Mouse (Mus musculus): Measurements from ENCODE around the gene Dip2b.

DNA sequence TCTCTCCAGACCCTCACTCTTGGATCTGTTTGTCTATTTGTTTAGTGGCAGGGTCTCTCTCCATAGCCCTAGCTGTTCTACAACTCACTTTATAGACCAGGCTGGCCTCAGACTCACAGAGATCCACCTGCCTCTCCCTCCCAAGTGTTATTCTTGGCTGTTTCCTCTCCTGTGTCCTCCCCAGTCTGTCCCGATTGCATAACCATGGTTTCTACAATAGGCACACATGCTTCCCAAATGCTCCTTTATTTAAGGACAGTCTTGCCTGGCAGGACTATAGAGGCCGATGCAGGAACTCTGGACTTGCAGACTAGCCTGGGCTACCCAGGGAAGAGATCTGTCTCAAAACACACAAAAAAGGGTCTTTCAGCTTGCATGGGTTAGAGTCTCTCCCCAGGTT, 174.9 kb downstream of the Dip2b start:
- TF ChIP-seq CTCF (IDR thresholded peaks at IDR 0.05; ENCODE audit: control insufficient read depth, insufficient read depth, low read length), result no peak
- no peak for TF ChIP-seq POLR2A (IDR thresholded peaks at IDR 0.05; ENCODE audit: borderline replicate concordance, control insufficient read depth, low read depth, low read length)
